Mouse (Mus musculus): ENCODE results near the gene Gm11567. TPM values are rescaled to one million over a fixed set of nuclear protein-coding genes. Genes with fewer than 3 reads are reported as not detected.
"Not testable (repeated sequence)": the region's sequence is repeated elsewhere in the genome, so short reads cannot be mapped to it uniquely, and the experiment has no call there.

The Gm11567 gene
- not detected in 2 replicates for polyA plus RNA-seq (2015; fragmentation: Nextera tagmentation; extraction: Ambion mirVana)

- H3K9me3 ChIP-seq; H3K9ac ChIP-seq; H3K36me3 ChIP-seq (replicated peaks); H3K4me3 ChIP-seq; H3K4me2 ChIP-seq; ATAC-seq (replicated peaks); H3K27me3 ChIP-seq (replicated peaks); H3K4me1 ChIP-seq; H3K27ac ChIP-seq: not testable (repeated sequence)
- 58% methylated on average over 1 of the region's 1 CpGs for WGBS
Observed at GRCm38 (mm10) chr11:99878887-99879286, at the start of gene Gm11567. Gm11567 (plus strand) TSS chr11:99879187.

DNA sequence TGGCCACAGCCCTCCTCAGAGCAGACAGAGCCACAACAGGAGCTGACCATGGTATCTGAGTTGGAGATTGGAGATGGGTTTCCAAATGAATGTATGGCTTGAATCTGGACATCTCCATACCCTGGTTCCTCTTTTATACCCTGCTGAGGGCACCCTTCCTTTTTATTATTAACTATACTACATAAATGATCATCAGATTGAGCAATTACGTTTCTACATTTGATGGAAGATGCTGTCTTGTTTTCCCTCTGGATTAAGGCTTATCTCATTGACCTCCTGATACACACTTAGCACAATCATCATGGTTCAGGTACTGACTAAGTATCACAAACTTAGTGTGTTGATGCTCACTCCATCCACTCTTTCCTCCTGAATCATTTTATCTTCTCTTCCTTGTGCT, 41.0 kb upstream of the Gm11567 start, which contains the start of gene 2300003K06Rik:
Gene 2300003K06Rik (minus strand): TSS at position 101 of the 400 bp plus-strand sequence.
- H3K9me3 ChIP-seq: no peaks in the 10 kb centered on the region
- no peak within 1 kb of the TSS for H3K9ac ChIP-seq
- ATAC-seq (replicated peaks): no peak
- H3K36me3 ChIP-seq (replicated peaks): no peaks in the 10 kb centered on the region
- 76% methylated on average over 1 of the region's 1 CpGs for WGBS
- H3K4me2 ChIP-seq: no peak within 1 kb of the TSS
- H3K27me3 ChIP-seq (replicated peaks): no peaks in the 10 kb centered on the region
- no peak within 1 kb of the TSS for H3K27ac ChIP-seq
- no peaks in the 10 kb centered on the region for H3K4me1 ChIP-seq
- H3K4me3 ChIP-seq: no peak within 1 kb of the TSS

DNA sequence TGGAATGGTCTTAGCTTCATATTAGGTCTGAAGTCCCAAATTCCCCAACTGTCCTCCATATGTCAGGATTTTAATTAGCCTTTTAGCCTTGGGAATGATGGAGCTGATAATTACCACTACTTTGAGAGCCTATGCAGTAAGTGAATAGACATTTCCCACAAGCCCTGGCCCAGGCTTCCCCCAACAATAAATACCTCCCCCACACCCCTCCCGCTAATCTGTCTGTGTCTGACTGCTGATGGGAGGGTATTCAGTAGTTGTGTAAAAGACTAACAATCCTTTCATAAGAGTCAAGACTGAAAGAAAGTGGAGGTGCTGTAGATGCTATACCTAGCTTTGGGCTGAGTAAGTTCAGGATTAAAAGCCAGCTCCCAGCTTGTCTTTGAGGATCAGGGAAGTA, 36.8 kb upstream of the Gm11567 start:
- H3K27ac ChIP-seq: no peak overlapping the region
- H3K27me3 ChIP-seq (replicated peaks): no peaks in the 10 kb centered on the region
- no peaks in the 10 kb centered on the region for H3K9me3 ChIP-seq
- no peak for ATAC-seq (replicated peaks)
- no peak overlapping the region for H3K9ac ChIP-seq
- H3K4me1 ChIP-seq: no peaks in the 10 kb centered on the region
- H3K4me3 ChIP-seq: no peak overlapping the region
- H3K36me3 ChIP-seq (replicated peaks): no peaks in the 10 kb centered on the region
- 57% methylated on average over 1 of the region's 1 CpGs for WGBS
- no peak overlapping the region for H3K4me2 ChIP-seq

DNA sequence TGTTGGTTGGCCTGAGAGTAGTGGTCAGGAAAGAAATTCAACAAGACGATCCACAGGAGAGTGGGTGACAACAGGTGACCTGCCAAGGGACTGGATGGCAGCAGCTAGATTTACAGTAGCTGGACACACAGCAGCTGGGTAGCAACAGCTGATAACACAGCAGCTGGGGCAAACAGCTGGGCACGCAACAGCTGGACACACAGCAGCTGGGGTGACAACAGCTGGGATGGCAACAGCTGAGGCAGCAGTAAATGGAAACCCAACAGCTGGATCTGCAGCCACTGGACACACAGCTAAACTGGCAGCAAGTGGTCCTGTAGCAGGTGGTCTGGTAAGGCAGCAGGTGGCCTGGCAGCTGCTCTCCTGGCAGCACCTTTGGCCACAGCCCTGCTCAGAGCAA, 32.2 kb upstream of the Gm11567 start:
- Histone ChIP-seq H3K27ac (no peak overlapping the region), H3K4me2 (no peak overlapping the region), H3K27me3 (replicated peaks) (no peaks in the 10 kb centered on the region), H3K9ac (no peak overlapping the region), H3K4me3 (no peak overlapping the region), H3K4me1 (no peaks in the 10 kb centered on the region), H3K9me3 (no peaks in the 10 kb centered on the region), H3K36me3 (replicated peaks) (no peaks in the 10 kb centered on the region)
- 95% methylated on average over 2 of the region's 2 CpGs for WGBS
- ATAC-seq (replicated peaks): no peak

- H3K4me3 ChIP-seq: no peak within 1 kb of the TSS
- H3K36me3 ChIP-seq (replicated peaks): no peaks in the 10 kb centered on the region
- H3K9ac ChIP-seq: no peak within 1 kb of the TSS
- ATAC-seq (replicated peaks): no peak
- no peak within 1 kb of the TSS for H3K27ac ChIP-seq
- no peaks in the 10 kb centered on the region for H3K27me3 ChIP-seq (replicated peaks)
- H3K9me3 ChIP-seq: no peaks in the 10 kb centered on the region
- peaks cover 4% of the 10 kb centered on the region; the same call in 1 of the 2 replicates for H3K4me1 ChIP-seq
- H3K4me2 ChIP-seq: no peak within 1 kb of the TSS
Observed at GRCm38 (mm10) chr11:99851508-99851907, 27.5 kb upstream of the Gm11567 start, which contains the start of gene Krtap4-16. Krtap4-16 (minus strand) TSS chr11:99851608.

DNA sequence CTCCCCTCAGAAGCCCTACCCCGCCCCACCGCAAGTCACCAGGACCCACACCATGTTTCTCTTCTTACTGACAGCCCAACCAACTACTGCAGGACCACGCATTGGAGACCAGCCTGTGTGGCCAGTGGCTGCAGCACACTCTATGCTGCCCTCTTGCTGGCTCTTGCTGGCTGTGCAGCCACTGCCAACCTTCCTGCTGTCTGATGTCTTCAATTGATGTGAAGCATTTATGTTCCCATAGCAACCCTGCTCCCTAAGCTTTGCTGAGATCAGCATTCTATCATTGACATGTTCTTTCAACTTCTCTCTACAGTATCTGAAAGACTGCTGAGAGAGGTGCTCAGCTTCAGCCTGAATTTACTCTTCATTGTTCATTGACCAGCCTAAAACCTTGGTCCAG, 24.9 kb upstream of the Gm11567 start:
- Histone ChIP-seq H3K9me3 (no peaks in the 10 kb centered on the region), H3K27ac (peak overlapping the region; percentile 2; the same call in 1 of the 2 replicates), H3K4me3 (no peak overlapping the region), H3K4me1 (peaks cover 4% of the 10 kb centered on the region; the same call in 1 of the 2 replicates), H3K9ac (no peak overlapping the region), H3K4me2 (no peak overlapping the region), H3K36me3 (replicated peaks) (no peaks in the 10 kb centered on the region), H3K27me3 (replicated peaks) (no peaks in the 10 kb centered on the region)
- ATAC-seq (replicated peaks): 0 out of 2 replicates have a peak, but pooled peaks have one; percentile 54
- WGBS: 67% methylated on average over 3 of the region's 3 CpGs

- Histone ChIP-seq H3K36me3 (replicated peaks) (no peaks in the 10 kb centered on the region), H3K9me3 (no peaks in the 10 kb centered on the region), H3K9ac (no peak within 1 kb of the TSS), H3K27ac (no peak within 1 kb of the TSS), H3K27me3 (replicated peaks) (no peaks in the 10 kb centered on the region), H3K4me3 (no peak within 1 kb of the TSS), H3K4me1 (peaks cover 4% of the 10 kb centered on the region; the same call in 1 of the 2 replicates), H3K4me2 (no peak within 1 kb of the TSS)
- 88% methylated on average over 2 of the region's 2 CpGs for WGBS
- no peak for ATAC-seq (replicated peaks)
Observed at GRCm38 (mm10) chr11:99857617-99858016, 21.4 kb upstream of the Gm11567 start, which contains the start of gene Gm11568. Gm11568 (plus strand) TSS chr11:99857917.

DNA sequence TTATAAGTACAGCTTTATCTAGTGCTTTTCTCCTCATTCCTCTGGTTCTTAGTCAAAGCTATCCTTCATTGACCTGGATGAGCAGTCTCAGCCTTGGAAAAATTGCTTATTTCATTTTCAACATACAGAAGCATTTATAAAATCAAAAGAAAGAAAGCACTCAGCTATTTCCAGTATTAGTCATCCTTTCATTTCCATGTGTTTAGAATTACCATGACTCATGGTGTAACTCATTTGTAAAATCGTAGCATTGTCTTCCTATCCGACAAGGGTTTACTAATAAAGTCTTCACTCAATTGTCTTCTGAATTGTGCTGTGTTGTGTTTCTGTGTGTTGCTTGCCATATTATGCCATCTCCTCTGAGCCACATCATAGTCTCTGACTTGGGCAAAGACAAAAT, 20.2 kb upstream of the Gm11567 start:
- Histone ChIP-seq H3K27me3 (replicated peaks) (no peaks in the 10 kb centered on the region), H3K9me3 (no peaks in the 10 kb centered on the region), H3K4me2 (no peak overlapping the region), H3K4me1 (peaks cover 4% of the 10 kb centered on the region; the same call in 1 of the 2 replicates), H3K4me3 (no peak overlapping the region), H3K9ac (no peak overlapping the region), H3K36me3 (replicated peaks) (no peaks in the 10 kb centered on the region), H3K27ac (no peak overlapping the region)
- 75% methylated on average over 2 of the region's 2 CpGs for WGBS
- no peak for ATAC-seq (replicated peaks)

- H3K27ac ChIP-seq; H3K4me1 ChIP-seq; H3K9me3 ChIP-seq; H3K27me3 ChIP-seq (replicated peaks); ATAC-seq (replicated peaks); H3K36me3 ChIP-seq (replicated peaks); H3K4me3 ChIP-seq; H3K4me2 ChIP-seq; H3K9ac ChIP-seq: not testable (repeated sequence)
- 73% methylated on average over 1 of the region's 1 CpGs for WGBS
Observed at GRCm38 (mm10) chr11:99864176-99864575, 14.8 kb upstream of the Gm11567 start, which contains the start of gene Gm11559. Gm11559 (plus strand) TSS chr11:99864476.

GRCm38 (mm10) chr11:99873089-99873488, 5.9 kb upstream of the Gm11567 start, which contains the start of gene Krtap9-1:
Krtap9-1 (plus strand) TSS chr11:99873389.
- H3K9ac ChIP-seq; H3K9me3 ChIP-seq; H3K4me2 ChIP-seq; ATAC-seq (replicated peaks); H3K27me3 ChIP-seq (replicated peaks); H3K27ac ChIP-seq; H3K4me3 ChIP-seq; H3K36me3 ChIP-seq (replicated peaks); H3K4me1 ChIP-seq: not testable (repeated sequence)
- 73% methylated on average over 1 of the region's 1 CpGs for WGBS

DNA sequence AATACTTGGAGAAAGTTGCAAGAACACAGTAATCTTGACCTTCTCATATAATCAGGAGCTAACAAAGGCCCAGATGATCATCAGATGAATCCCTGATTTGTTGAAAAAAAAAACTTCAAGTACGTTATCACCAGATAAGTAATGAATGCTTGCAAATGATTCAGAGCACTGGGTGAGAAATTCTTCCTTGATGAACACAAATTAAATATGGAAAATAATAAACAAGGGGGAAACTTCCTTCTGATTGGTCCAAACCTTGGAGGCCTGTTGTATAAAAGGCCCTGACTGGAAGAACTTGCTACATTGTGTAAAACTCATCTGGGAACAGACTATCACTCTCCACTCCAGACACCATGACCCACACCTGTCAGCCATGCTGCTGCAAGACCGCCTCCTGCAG, 28.6 kb downstream of the Gm11567 start, which contains the start of gene Krtap31-1:
Gene Krtap31-1 (plus strand): TSS at position 301 of the 400 bp plus-strand sequence.
- 91% methylated on average over 2 of the region's 2 CpGs for WGBS
- Histone ChIP-seq H3K4me2 (no peak within 1 kb of the TSS), H3K4me1 (no peaks in the 10 kb centered on the region), H3K9me3 (no peaks in the 10 kb centered on the region), H3K27me3 (replicated peaks) (no peaks in the 10 kb centered on the region), H3K27ac (no peak within 1 kb of the TSS), H3K36me3 (replicated peaks) (no peaks in the 10 kb centered on the region), H3K4me3 (no peak within 1 kb of the TSS), H3K9ac (no peak within 1 kb of the TSS)
- no peak for ATAC-seq (replicated peaks)

DNA sequence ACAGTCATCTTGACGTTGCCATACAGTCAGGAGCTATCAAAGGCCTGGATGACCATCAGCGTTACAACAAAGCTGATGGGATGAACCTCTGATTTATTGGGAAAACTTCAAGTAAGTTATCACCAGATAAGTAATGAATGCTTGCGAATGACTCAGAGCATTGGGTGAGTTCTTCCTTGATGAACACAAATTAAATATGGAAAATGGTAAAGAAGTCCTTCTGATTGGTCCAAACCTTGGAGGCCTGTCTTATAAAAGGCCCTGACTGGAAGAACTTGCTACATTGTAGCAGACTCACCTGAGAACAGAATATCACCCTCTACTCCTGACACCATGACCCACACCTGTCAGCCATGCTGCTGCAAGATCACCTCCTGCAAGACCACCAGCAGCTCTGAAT, 35.5 kb downstream of the Gm11567 start, which contains the start of gene Gm11565:
Gene Gm11565 (plus strand): TSS at position 301 of the 400 bp plus-strand sequence.
- Histone ChIP-seq H3K9me3 (no peaks in the 10 kb centered on the region), H3K4me2 (no peak within 1 kb of the TSS), H3K36me3 (replicated peaks) (no peaks in the 10 kb centered on the region), H3K4me1 (no peaks in the 10 kb centered on the region), H3K9ac (no peak within 1 kb of the TSS), H3K27ac (no peak within 1 kb of the TSS), H3K27me3 (replicated peaks) (no peaks in the 10 kb centered on the region), H3K4me3 (no peak within 1 kb of the TSS)
- WGBS: 89% methylated on average over 3 of the region's 3 CpGs
- no peak for ATAC-seq (replicated peaks)
